Mouse (Mus musculus) MEL (cell line): Measurements from ENCODE around the gene Slc28a3.

Experiments
- BHLHE40 ChIP-seq: IDR thresholded peaks from 2 replicates; pipeline ENCODE4 v1.6.1; 2012; ENCODE audit warnings: low read depth, mild to moderate bottlenecking, inconsistent platforms, low read length, improper control_type of control experiment, borderline replicate concordance
- CTCF ChIP-seq, 3 experiments: IDR thresholded peaks in 2 of 3; conservative IDR thresholded peaks in 1 of 3; 2 replicates each; pipeline ENCODE4 v1.5.1; 2011 to 2012; ENCODE audit warnings: low read length in 3 of 3, low read depth in 2 of 3, mild to moderate bottlenecking in 2 of 3, improper control_type of control experiment in 1 of 3, inconsistent platforms in 1 of 3, mixed read lengths in 1 of 3, moderate library complexity in 1 of 3; ENCODE audit not compliant: control insufficient read depth in 1 of 3, insufficient read depth in 1 of 3, poor library complexity in 1 of 3, severe bottlenecking in 1 of 3
- EP300 ChIP-seq, 2 experiments: IDR thresholded peaks; 2 replicates each; pipeline ENCODE4 v1.6.1; 2011; ENCODE audit warnings: improper control_type of control experiment in 2 of 2, low read length in 2 of 2, low read depth in 1 of 2, mild to moderate bottlenecking in 1 of 2
- ETS1 ChIP-seq: IDR thresholded peaks from 2 replicates; pipeline ENCODE4 v1.6.1; 2012; ENCODE audit warnings: low read depth, mild to moderate bottlenecking, inconsistent platforms, low read length, improper control_type of control experiment, moderate library complexity
- HCFC1 ChIP-seq: IDR thresholded peaks from 2 replicates; pipeline ENCODE4 v1.6.1; 2012; ENCODE audit warnings: low read depth, mild to moderate bottlenecking, inconsistent platforms, low read length, improper control_type of control experiment, moderate library complexity
- MAZ ChIP-seq: IDR thresholded peaks from 2 replicates; pipeline ENCODE4 v1.6.1; 2012; ENCODE audit warnings: low read depth, mild to moderate bottlenecking, inconsistent platforms, low read length, improper control_type of control experiment
- MYB ChIP-seq: IDR thresholded peaks from 2 replicates; pipeline ENCODE4 v1.6.1; 2011; ENCODE audit warnings: mild to moderate bottlenecking, low read depth, low read length, improper control_type of control experiment
- RCOR1 ChIP-seq: IDR thresholded peaks from 2 replicates; pipeline ENCODE4 v1.6.1; 2012; ENCODE audit warnings: low read depth, mild to moderate bottlenecking, inconsistent platforms, low read length, improper control_type of control experiment
- ZC3H11A ChIP-seq: IDR thresholded peaks from 2 replicates; pipeline ENCODE4 v1.6.1; 2012; ENCODE audit warnings: low read depth, mild to moderate bottlenecking, inconsistent platforms, low read length, improper control_type of control experiment

GRCm38 (mm10) chr13:58610059-58610458 lies 618 bp downstream of the Slc28a3 start:
- TF ChIP-seq MAZ (no peak), CTCF (IDR thresholded peaks at IDR 0.05 in 2 of 3, conservative IDR thresholded peaks at IDR 0.05 in 1 of 3; ENCODE audit: control insufficient read depth in 1 of 3, insufficient read depth in 1 of 3, low read depth in 2 of 3, low read length in 3 of 3, poor library complexity in 1 of 3, severe bottlenecking in 1 of 3) (no peak), BHLHE40 (no peak), ETS1 (no peak), RCOR1 (no peak), HCFC1 (no peak), ZC3H11A (no peak), EP300 (IDR thresholded peaks at IDR 0.05; ENCODE audit: low read depth in 1 of 2, low read length in 2 of 2) (no peak), MYB (no peak)
